Mouse (Mus musculus) ES-Bruce4 (cell line): ENCODE data around the gene Gba.

Source experiments
- CTCF ChIP-seq: IDR thresholded peaks from one replicate; pipeline ENCODE4 v1.8.1; 2011; ENCODE audit warnings: low read depth, low read length
- EP300 ChIP-seq: IDR thresholded peaks from 2 replicates; pipeline ENCODE4 v1.6.1; 2011; ENCODE audit warnings: low read depth, low read length; ENCODE audit not compliant: insufficient read depth
- POLR2A ChIP-seq: IDR thresholded peaks from one replicate; pipeline ENCODE4 v1.8.1; 2011; ENCODE audit warnings: low read length; ENCODE audit not compliant: insufficient read depth

DNA sequence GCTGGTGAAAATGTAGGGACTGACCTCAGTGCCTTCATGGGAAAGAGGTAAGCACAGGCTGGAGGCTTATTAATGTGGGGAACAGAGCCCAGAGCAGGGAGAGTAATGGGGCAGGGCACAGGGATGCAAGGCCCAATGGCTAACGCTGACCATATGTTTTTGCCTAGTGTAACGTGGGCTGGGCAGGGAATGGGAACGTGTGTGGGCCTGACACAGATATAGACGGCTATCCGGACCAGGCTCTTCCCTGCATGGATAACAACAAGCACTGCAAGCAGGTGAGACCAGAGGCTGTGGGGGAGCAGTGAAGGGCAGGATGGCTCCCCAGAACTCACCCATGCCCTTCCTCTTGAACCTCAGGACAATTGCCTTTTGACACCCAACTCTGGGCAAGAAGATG, 18.4 kb downstream of the Gba start:
- TF ChIP-seq CTCF (no peak), POLR2A (no peak), EP300 (no peak)
